Mouse (Mus musculus): ENCODE data around the gene Vstm2l. TPM values are rescaled to one million over a fixed set of nuclear protein-coding genes. Genes with fewer than 3 reads are reported as not detected.

Vstm2l gene
- polyA plus RNA-seq, 1 experiment from 2014 or later = 0.09 TPM

GRCm38 (mm10) chr2:157913705-157914104 is 748 bp upstream of the Vstm2l start:
- peaks cover 7% of the 10 kb centered on the region for H3K4me1 ChIP-seq
- no peak for DNase-seq (ENCODE audit: low spot score)
- peaks cover 71% of the 10 kb centered on the region for H3K27me3 ChIP-seq (ENCODE audit: insufficient read depth, poor library complexity, severe bottlenecking)
- H3K4me3 ChIP-seq = no peak overlapping the region
- H3K9me3 ChIP-seq = no peaks in the 10 kb centered on the region
- H3K27ac ChIP-seq = no peak overlapping the region
- H3K36me3 ChIP-seq = no peaks in the 10 kb centered on the region
- 2% methylated on average over 4 of the region's 4 CpGs for WGBS

- 38% methylated on average over 43 of the region's 43 CpGs for WGBS
Observed at GRCm38 (mm10) chr2:157914889-157915517, 550 bp downstream of the Vstm2l start.

GRCm38 (mm10) chr2:157918529-157918928 is 4.1 kb downstream of the Vstm2l start:
- Histone ChIP-seq H3K36me3 (no peaks in the 10 kb centered on the region), H3K9me3 (no peaks in the 10 kb centered on the region), H3K4me3 (no peak overlapping the region), H3K4me1 (peaks cover 21% of the 10 kb centered on the region), H3K27me3 (ENCODE audit: insufficient read depth, poor library complexity, severe bottlenecking) (peaks cover 97% of the 10 kb centered on the region), H3K27ac (no peak overlapping the region)
- WGBS = 8% methylated on average over 10 of the region's 10 CpGs
- DNase-seq (ENCODE audit: low spot score) = no peak

More at GRCm38 (mm10) chr2:157914889-157915517, 550 bp downstream of the Vstm2l start:
- peaks cover 78% of the 10 kb centered on the region for H3K27me3 ChIP-seq (ENCODE audit: insufficient read depth, poor library complexity, severe bottlenecking)
- H3K27ac ChIP-seq = no peak overlapping the region
- no peak for DNase-seq (ENCODE audit: low spot score)
- H3K36me3 ChIP-seq = no peaks in the 10 kb centered on the region
- peaks cover 7% of the 10 kb centered on the region for H3K4me1 ChIP-seq
- no peaks in the 10 kb centered on the region for H3K9me3 ChIP-seq
- peak overlapping the region; percentile 54 for H3K4me3 ChIP-seq

- Histone ChIP-seq H3K4me3 (no peak overlapping the region), H3K36me3 (no peaks in the 10 kb centered on the region), H3K9me3 (no peaks in the 10 kb centered on the region), H3K27ac (no peak overlapping the region), H3K27me3 (ENCODE audit: insufficient read depth, poor library complexity, severe bottlenecking) (peaks cover 96% of the 10 kb centered on the region), H3K4me1 (peaks cover 15% of the 10 kb centered on the region; the same call in 1 of the 2 replicates)
- no peak for DNase-seq (ENCODE audit: low spot score)
- 61% methylated on average over 7 of the region's 7 CpGs for WGBS
Observed at GRCm38 (mm10) chr2:157921551-157921950, 7.1 kb downstream of the Vstm2l start.

- Histone ChIP-seq H3K36me3 (no peaks in the 10 kb centered on the region), H3K27me3 (ENCODE audit: insufficient read depth, poor library complexity, severe bottlenecking) (peaks cover 96% of the 10 kb centered on the region), H3K9me3 (no peaks in the 10 kb centered on the region), H3K4me3 (no peak overlapping the region), H3K27ac (no peak overlapping the region), H3K4me1 (peaks cover 22% of the 10 kb centered on the region)
- WGBS = 12% methylated on average over 7 of the region's 7 CpGs
- DNase-seq (ENCODE audit: low spot score) = no peak
Observed at GRCm38 (mm10) chr2:157923406-157923805, 9.0 kb downstream of the Vstm2l start.

GRCm38 (mm10) chr2:157924504-157924903 is 10.1 kb downstream of the Vstm2l start:
- 65% methylated on average over 5 of the region's 5 CpGs for WGBS
- no peak overlapping the region for H3K27ac ChIP-seq
- no peaks in the 10 kb centered on the region for H3K9me3 ChIP-seq
- no peaks in the 10 kb centered on the region for H3K36me3 ChIP-seq
- H3K4me3 ChIP-seq = no peak overlapping the region
- no peak for DNase-seq (ENCODE audit: low spot score)
- peaks cover 26% of the 10 kb centered on the region for H3K4me1 ChIP-seq
- peaks cover 94% of the 10 kb centered on the region for H3K27me3 ChIP-seq (ENCODE audit: insufficient read depth, poor library complexity, severe bottlenecking)

- DNase-seq (ENCODE audit: low spot score) = no peak
- Histone ChIP-seq H3K36me3 (no peaks in the 10 kb centered on the region), H3K4me3 (no peak overlapping the region), H3K27me3 (ENCODE audit: insufficient read depth, poor library complexity, severe bottlenecking) (peaks cover 92% of the 10 kb centered on the region), H3K27ac (no peak overlapping the region), H3K9me3 (no peaks in the 10 kb centered on the region), H3K4me1 (peaks cover 29% of the 10 kb centered on the region)
- 81% methylated on average over 7 of the region's 7 CpGs for WGBS
Observed at GRCm38 (mm10) chr2:157926502-157926901, 12.0 kb downstream of the Vstm2l start.

GRCm38 (mm10) chr2:157926927-157927326 is 12.5 kb downstream of the Vstm2l start:
- peaks cover 87% of the 10 kb centered on the region for H3K27me3 ChIP-seq (ENCODE audit: insufficient read depth, poor library complexity, severe bottlenecking)
- no peak overlapping the region for H3K27ac ChIP-seq
- no peak for DNase-seq (ENCODE audit: low spot score)
- 70% methylated on average over 3 of the region's 3 CpGs for WGBS
- H3K4me1 ChIP-seq = peaks cover 25% of the 10 kb centered on the region
- no peaks in the 10 kb centered on the region for H3K9me3 ChIP-seq
- no peaks in the 10 kb centered on the region for H3K36me3 ChIP-seq
- H3K4me3 ChIP-seq = no peak overlapping the region

- H3K4me1 ChIP-seq = peaks cover 25% of the 10 kb centered on the region
- WGBS = 52% methylated on average over 20 of the region's 20 CpGs
Observed at GRCm38 (mm10) chr2:157927397-157927796, 12.9 kb downstream of the Vstm2l start.

GRCm38 (mm10) chr2:157927815-157928214 is 13.4 kb downstream of the Vstm2l start:
- Histone ChIP-seq H3K4me3 (no peak overlapping the region), H3K27ac (no peak overlapping the region), H3K4me1 (peaks cover 23% of the 10 kb centered on the region), H3K9me3 (no peaks in the 10 kb centered on the region), H3K36me3 (no peaks in the 10 kb centered on the region), H3K27me3 (ENCODE audit: insufficient read depth, poor library complexity, severe bottlenecking) (peaks cover 80% of the 10 kb centered on the region)
- DNase-seq (ENCODE audit: low spot score) = no peak
- 20% methylated on average over 2 of the region's 2 CpGs for WGBS

More at GRCm38 (mm10) chr2:157927397-157927796, 12.9 kb downstream of the Vstm2l start:
- H3K9me3 ChIP-seq = no peaks in the 10 kb centered on the region
- H3K36me3 ChIP-seq = no peaks in the 10 kb centered on the region
- H3K4me3 ChIP-seq = no peak overlapping the region
- H3K27ac ChIP-seq = no peak overlapping the region
- DNase-seq (ENCODE audit: low spot score) = no peak
- H3K27me3 ChIP-seq (ENCODE audit: insufficient read depth, poor library complexity, severe bottlenecking) = peaks cover 84% of the 10 kb centered on the region

- 70% methylated on average over 4 of the region's 4 CpGs for WGBS
- Histone ChIP-seq H3K36me3 (no peaks in the 10 kb centered on the region), H3K4me1 (peaks cover 23% of the 10 kb centered on the region), H3K9me3 (no peaks in the 10 kb centered on the region), H3K27me3 (ENCODE audit: insufficient read depth, poor library complexity, severe bottlenecking) (peaks cover 63% of the 10 kb centered on the region), H3K4me3 (no peak overlapping the region), H3K27ac (no peak overlapping the region)
- DNase-seq (ENCODE audit: low spot score) = no peak
Observed at GRCm38 (mm10) chr2:157932655-157933054, 18.2 kb downstream of the Vstm2l start.

- no peaks in the 10 kb centered on the region for H3K9me3 ChIP-seq
- no peak overlapping the region for H3K27ac ChIP-seq
- H3K4me1 ChIP-seq = peaks cover 19% of the 10 kb centered on the region
- 50% methylated on average over 11 of the region's 11 CpGs for WGBS
- H3K4me3 ChIP-seq = no peak overlapping the region
- DNase-seq (ENCODE audit: low spot score) = no peak
- H3K27me3 ChIP-seq (ENCODE audit: insufficient read depth, poor library complexity, severe bottlenecking) = peaks cover 65% of the 10 kb centered on the region
- H3K36me3 ChIP-seq = no peaks in the 10 kb centered on the region
Observed at GRCm38 (mm10) chr2:157935444-157936171, 21.2 kb downstream of the Vstm2l start.

- 76% methylated on average over 4 of the region's 4 CpGs for WGBS
- no peaks in the 10 kb centered on the region for H3K36me3 ChIP-seq
- H3K4me3 ChIP-seq = no peak overlapping the region
- no peaks in the 10 kb centered on the region for H3K9me3 ChIP-seq
- no peak overlapping the region for H3K27ac ChIP-seq
- H3K4me1 ChIP-seq = peaks cover 30% of the 10 kb centered on the region
- no peak for DNase-seq (ENCODE audit: low spot score)
- H3K27me3 ChIP-seq (ENCODE audit: insufficient read depth, poor library complexity, severe bottlenecking) = peaks cover 70% of the 10 kb centered on the region
Observed at GRCm38 (mm10) chr2:157936676-157937075, 22.2 kb downstream of the Vstm2l start.
